Mouse (Mus musculus) G1E (cell line): ENCODE measurements around the gene Adam12.

ENCODE experiments used
- CTCF ChIP-seq: IDR thresholded peaks from 2 replicates; pipeline ENCODE4 v1.5.1; 2012; ENCODE audit warnings: low read depth, low read length, inconsistent platforms, mixed read lengths
- GATA1 ChIP-seq: IDR thresholded peaks from 2 replicates; pipeline ENCODE4 v1.6.1; 2012; ENCODE audit warnings: borderline replicate concordance, low read length, inconsistent platforms, mixed read lengths
- GATA2 ChIP-seq: IDR thresholded peaks from 2 replicates; pipeline ENCODE4 v1.6.1; 2012; ENCODE audit warnings: low read depth, low read length, inconsistent platforms, borderline replicate concordance
- POLR2AphosphoS5 ChIP-seq: IDR thresholded peaks from 2 replicates; pipeline ENCODE4 v1.6.1; 2012; ENCODE audit warnings: low read depth, low read length, inconsistent platforms; ENCODE audit not compliant: insufficient replicate concordance
- TAL1 ChIP-seq: conservative IDR thresholded peaks from 2 replicates; pipeline ENCODE4 v1.6.1; 2012; ENCODE audit warnings: low read depth, low read length, inconsistent platforms, mixed read lengths

DNA sequence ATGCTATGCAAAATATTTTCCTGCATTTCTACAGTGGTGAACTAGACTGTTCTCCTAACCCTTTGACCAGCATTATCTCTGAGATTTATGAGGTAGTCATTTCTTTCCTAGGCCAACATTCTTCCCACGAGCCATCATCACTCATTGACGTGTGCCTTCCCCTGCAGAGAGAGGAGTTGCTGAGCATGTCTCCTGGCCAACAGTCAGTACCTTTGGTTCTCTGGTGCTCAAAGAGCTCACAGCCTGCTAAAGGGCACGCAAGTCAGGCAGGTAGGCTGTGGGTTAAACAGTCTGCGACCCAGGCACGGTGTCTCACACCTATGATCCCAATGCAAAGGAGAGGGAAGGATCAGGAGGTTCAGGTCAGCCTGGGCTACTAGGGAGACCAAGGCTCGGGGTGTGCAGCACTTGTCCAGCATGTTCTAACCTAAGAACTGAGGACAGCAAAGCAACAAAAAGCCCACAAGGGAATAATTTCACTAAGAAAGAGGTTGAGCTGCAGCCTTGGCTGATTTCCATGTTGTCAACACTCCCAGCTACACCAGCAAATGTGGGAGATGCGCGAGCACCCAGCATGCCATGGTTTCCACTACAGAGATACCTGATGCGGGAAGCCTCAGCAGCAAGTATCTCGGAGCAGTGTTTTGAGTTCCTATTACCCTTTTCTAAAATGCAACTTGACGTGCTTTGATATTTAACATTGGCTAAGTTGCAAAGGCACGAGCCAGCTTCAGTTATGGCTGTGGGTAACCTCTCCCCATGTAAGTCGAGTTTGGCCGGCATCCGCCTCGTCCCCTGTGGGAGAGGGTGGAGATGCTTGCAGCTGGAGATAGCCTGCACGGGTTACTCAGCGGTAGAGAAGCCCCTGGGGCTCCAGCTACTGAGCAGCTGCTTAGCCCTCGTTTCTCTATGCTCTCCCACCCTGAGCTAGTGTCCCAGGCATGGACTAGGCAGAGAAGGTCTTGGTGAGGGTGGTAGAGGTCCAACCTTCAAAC is 342.7 kb downstream of the Adam12 start:
- TF ChIP-seq CTCF (no peak), POLR2AphosphoS5 (no peak), TAL1 (no peak), GATA1 (no peak), GATA2 (no peak)
